13 mouse cellular contexts compared by ENCODE assay signal in the genomic region with DNA sequence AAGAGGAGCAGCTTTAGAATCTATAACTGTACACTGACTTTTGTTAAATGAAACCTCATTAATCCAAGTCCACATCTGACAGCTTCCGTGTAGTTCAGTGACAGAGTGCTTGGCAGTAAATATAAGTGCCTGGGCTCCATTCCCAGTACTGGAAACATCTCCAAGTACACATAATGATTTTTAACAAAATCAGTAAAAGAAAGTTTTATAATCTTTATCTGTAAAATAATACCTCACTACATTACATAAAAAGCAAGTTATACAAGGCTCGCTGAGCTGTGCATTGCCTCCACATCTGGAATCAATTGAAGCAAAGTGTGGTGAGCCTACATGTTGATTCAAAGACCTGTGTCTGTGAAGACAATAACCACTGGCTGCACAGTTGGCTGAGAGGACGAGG.
A peak's percentile ranks its signal among the peaks of the same experiment; 100 is the strongest.
DNase-seq lines count a peak whose midpoint lies in the region; ATAC-seq and TF ChIP-seq lines count a peak whose summit lies in the region.
"Had no signal": no experiment of that assay in that cellular context is flagged by ENCODE, and none has a peak within 500 bp of the region (broad histone marks: within the 10 kb centered on the region; RNA-seq: fewer than 3 reads in every experiment).

No protein-coding gene starts in this region.

- H3K4me3 ChIP-seq in heart, embryonic 11.5 days (ENCODE audit: low read depth, low read length): no peak overlapping the region
- H3K4me3 ChIP-seq in lung, embryonic 14.5 days (ENCODE audit: low read depth, low read length): no peak overlapping the region
- no peak overlapping the region for H3K4me3 ChIP-seq in limb, embryonic 13.5 days
- H3K4me3 ChIP-seq: liver, embryonic 15.5 days; midbrain, embryonic 10.5 days had no signal

- H3K9me3 ChIP-seq in heart, embryonic 11.5 days (replicated peaks; ENCODE audit: control insufficient read depth, low read length): no peaks in the 10 kb centered on the region
- H3K9me3 ChIP-seq in lung, embryonic 14.5 days (ENCODE audit: low read depth, low read length): no peaks in the 10 kb centered on the region
- H3K9me3 ChIP-seq in limb, embryonic 13.5 days: no peaks in the 10 kb centered on the region
- H3K9me3 ChIP-seq: liver, embryonic 15.5 days; midbrain, embryonic 10.5 days had no signal

- H3K4me2 ChIP-seq in heart, embryonic 11.5 days: no peak overlapping the region
- no peak overlapping the region for H3K4me2 ChIP-seq in lung, embryonic 14.5 days
- H3K4me2 ChIP-seq in limb, embryonic 13.5 days (replicated peaks): no peak overlapping the region
- H3K4me2 ChIP-seq: liver, embryonic 15.5 days had no signal

- no peak overlapping the region for H3K27ac ChIP-seq in heart, embryonic 11.5 days (ENCODE audit: low read depth, low read length)
- no peak overlapping the region for H3K27ac ChIP-seq in lung, embryonic 14.5 days (ENCODE audit: low read depth)
- no peak overlapping the region for H3K27ac ChIP-seq in limb, embryonic 13.5 days
- H3K27ac ChIP-seq: liver, embryonic 15.5 days; midbrain, embryonic 10.5 days; stomach, postnatal 0 days had no signal

- WGBS in heart, embryonic 11.5 days (ENCODE audit: insufficient replicate concordance): 61% methylated on average over 3 of the region's 3 CpGs
- WGBS in lung, embryonic 14.5 days: 32% methylated on average over 3 of the region's 3 CpGs
- 16% methylated on average over 3 of the region's 3 CpGs for WGBS in limb, embryonic 13.5 days

- H3K27me3 ChIP-seq in heart, embryonic 11.5 days (ENCODE audit: control insufficient read depth, insufficient read depth, low read length): no peaks in the 10 kb centered on the region
- no peaks in the 10 kb centered on the region for H3K27me3 ChIP-seq in lung, embryonic 14.5 days (ENCODE audit: insufficient read depth, low read length)
- H3K27me3 ChIP-seq in limb, embryonic 13.5 days: no peaks in the 10 kb centered on the region
- H3K27me3 ChIP-seq: liver, embryonic 15.5 days; Patski had no signal

- no peak for TF ChIP-seq CTCF in lung, embryonic 14.5 days (IDR thresholded peaks at IDR 0.05; ENCODE audit: low read depth)

- intact Hi-C loops in heart, postnatal 14 days (cut with DNase I): loop anchor here (5.0 kb wide), 4 partner anchors 168 to 508 kb away; no protein-coding TSS in a partner anchor

- H3K4me1 ChIP-seq in heart, embryonic 11.5 days (ENCODE audit: control insufficient read depth, insufficient read depth, low read length): no peaks in the 10 kb centered on the region
- H3K4me1 ChIP-seq in lung, embryonic 14.5 days (ENCODE audit: insufficient read depth): no peaks in the 10 kb centered on the region
- H3K4me1 ChIP-seq in limb, embryonic 13.5 days: peaks cover 4% of the 10 kb centered on the region; the same call in 1 of the 2 replicates
- H3K4me1 ChIP-seq: liver, embryonic 15.5 days; midbrain, embryonic 10.5 days had no signal

- peak; percentile 6 to 25 for DNase-seq in heart, postnatal 14 days
- DNase-seq in lung, embryonic 14.5 days: peak; percentile 68
- no peak for DNase-seq in lung, postnatal 36 days
- peak; percentile 47 for DNase-seq in embryo, embryonic 10.5 days (ENCODE audit: low spot score)
- DNase-seq in spleen, adult 12 weeks (ENCODE audit: low spot score): no peak
- DNase-seq in thymus, adult 18-20 months: no peak
- DNase-seq: cerebellum, adult 8-10 months had no signal

- H3K9ac ChIP-seq in heart, embryonic 11.5 days (ENCODE audit: low read depth, low read length): no peak overlapping the region
- H3K9ac ChIP-seq in lung, embryonic 14.5 days: no peak overlapping the region
- H3K9ac ChIP-seq in limb, embryonic 13.5 days: no peak overlapping the region
- H3K9ac ChIP-seq: liver, embryonic 15.5 days had no signal

- ATAC-seq in heart, embryonic 11.5 days (replicated peaks; ENCODE audit: insufficient number of reproducible peaks, low FRiP score, low TSS enrichment): no peak
- peak; percentile 69 for ATAC-seq in lung, embryonic 14.5 days (ENCODE audit: insufficient read depth)
- peak; percentile 75 for ATAC-seq in limb, embryonic 13.5 days (ENCODE audit: low FRiP score, low read depth)
- ATAC-seq: Patski had no signal

- H3K36me3 ChIP-seq in heart, embryonic 11.5 days (ENCODE audit: control insufficient read depth, insufficient read depth, low read length): 0 out of 2 replicates have a peak, but pooled peaks cover 2% of the 10 kb centered on the region
- 0 out of 2 replicates have a peak, but pooled peaks cover 7% of the 10 kb centered on the region for H3K36me3 ChIP-seq in lung, embryonic 14.5 days (ENCODE audit: insufficient read depth)
- no peaks in the 10 kb centered on the region; the same call in 1 of the 2 replicates for H3K36me3 ChIP-seq in limb, embryonic 13.5 days
- H3K36me3 ChIP-seq: liver, embryonic 15.5 days had no signal

Comparison
In these comparisons a context has a peak if more than half of its experiments do, and no peak if none do; other contexts are left out.
1. DNase-seq: peak in heart, postnatal 14 days (2 of 2), lung, embryonic 14.5 days (single experiment) and embryo, embryonic 10.5 days (single experiment); none in lung, postnatal 36 days (single experiment), spleen, adult 12 weeks (single experiment) and thymus, adult 18-20 months (0 of 2).